Mouse (Mus musculus): ENCODE results near the gene Mettl2. TPM values are rescaled to one million over a fixed set of nuclear protein-coding genes. Genes with fewer than 3 reads are reported as not detected.

Gene Mettl2
- polyA plus RNA-seq, 1 experiment: 0.35 TPM

GRCm38 (mm10) chr11:105181689-105182460 lies 55.6 kb downstream of the Mettl2 start:
- H3K9me3 ChIP-seq (ENCODE audit: control insufficient read depth, low read length): no peaks in the 10 kb centered on the region
- no peaks in the 10 kb centered on the region for H3K27me3 ChIP-seq (ENCODE audit: control insufficient read depth)
- H3K4me1 ChIP-seq (ENCODE audit: control insufficient read depth): peaks cover 55% of the 10 kb centered on the region
- TF ChIP-seq GATA1 (IDR thresholded peaks at IDR 0.05; ENCODE audit: low read length): no peak
- no peak for TF ChIP-seq TAL1 (IDR thresholded peaks at IDR 0.05; ENCODE audit: low read length)
- H3K4me3 ChIP-seq (replicated peaks): peak overlapping the region; percentile 86
- peaks cover 60% of the 10 kb centered on the region for H3K36me3 ChIP-seq (ENCODE audit: control insufficient read depth)

GRCm38 (mm10) chr11:105182461-105182855 lies 56.2 kb downstream of the Mettl2 start:
- no peaks in the 10 kb centered on the region for H3K9me3 ChIP-seq (ENCODE audit: control insufficient read depth, low read length)
- H3K4me3 ChIP-seq (replicated peaks): peak overlapping the region; percentile 86
- H3K27me3 ChIP-seq (ENCODE audit: control insufficient read depth): no peaks in the 10 kb centered on the region
- H3K4me1 ChIP-seq (ENCODE audit: control insufficient read depth): peaks cover 57% of the 10 kb centered on the region
- peaks cover 61% of the 10 kb centered on the region for H3K36me3 ChIP-seq (ENCODE audit: control insufficient read depth)
- TF ChIP-seq GATA1 (IDR thresholded peaks at IDR 0.05; ENCODE audit: low read length) (no peak), TAL1 (IDR thresholded peaks at IDR 0.05; ENCODE audit: low read length) (no peak)

GRCm38 (mm10) chr11:105184678-105185077 lies 58.5 kb downstream of the Mettl2 start:
- Histone ChIP-seq H3K4me3 (replicated peaks) (no peak overlapping the region), H3K9me3 (ENCODE audit: control insufficient read depth, low read length) (no peaks in the 10 kb centered on the region), H3K27me3 (ENCODE audit: control insufficient read depth) (no peaks in the 10 kb centered on the region), H3K4me1 (ENCODE audit: control insufficient read depth) (peaks cover 55% of the 10 kb centered on the region), H3K36me3 (ENCODE audit: control insufficient read depth) (peaks cover 65% of the 10 kb centered on the region)
- TF ChIP-seq GATA1 (IDR thresholded peaks at IDR 0.05; ENCODE audit: low read length): no peak
- TF ChIP-seq TAL1 (IDR thresholded peaks at IDR 0.05; ENCODE audit: low read length): no peak

Other genes with a start within 250 kb of the Mettl2 start
- gene Efcab3, start 62.8 kb upstream of the Mettl2 start, polyA plus RNA-seq (2012): not detected in 2 replicates
- gene Gm10842, start 20.5 kb downstream of the Mettl2 start, polyA plus RNA-seq (2012): not detected in 2 replicates
- 0.56 and 0.91 TPM in 2 replicates for gene Tlk2, start 52.4 kb downstream of the Mettl2 start, polyA plus RNA-seq (2012)
- gene Mrc2, start 166.2 kb downstream of the Mettl2 start, polyA plus RNA-seq (2012): 0.01 and 0.03 TPM in 2 replicates

Data from erythroblast, embryonic 14.5 days (primary cell).